Mouse (Mus musculus) intestine, embryonic 15.5 days (tissue): Measurements from ENCODE around the gene Tmem88b. TPM values are rescaled to one million over a fixed set of nuclear protein-coding genes. Genes with fewer than 3 reads are reported as not detected.

Experiments
- ATAC-seq: fragments of 200-750 bp; cut with Nextera tagmentation; 2 replicates; pipeline ENCODE4 v1.8.0; 2017; ENCODE audit warnings: moderate TSS enrichment, moderate library complexity
- H3K27ac ChIP-seq: fragments of 300-500 bp; sonication (generic); 2 replicates; pipeline ENCODE4 v1.5.1; 2015; ENCODE audit warnings: mild to moderate bottlenecking, inconsistent platforms
- H3K27me3 ChIP-seq: fragments of 300-500 bp; sonication (generic); replicated peaks from 2 replicates; pipeline ENCODE4 v1.6.1; 2015; ENCODE audit warnings: inconsistent platforms
- H3K36me3 ChIP-seq: fragments of 300-500 bp; sonication (generic); 2 replicates; pipeline ENCODE4 v1.6.1; 2015; ENCODE audit warnings: inconsistent platforms
- H3K4me1 ChIP-seq: fragments of 300-500 bp; sonication (generic); replicated peaks from 2 replicates; pipeline ENCODE4 v1.6.1; 2015; ENCODE audit warnings: inconsistent platforms
- H3K4me2 ChIP-seq: fragments of 300-500 bp; sonication (generic); replicated peaks from 2 replicates; pipeline ENCODE4 v1.6.1; 2015; ENCODE audit warnings: mild to moderate bottlenecking, inconsistent platforms
- H3K4me3 ChIP-seq: fragments of 300-500 bp; sonication (generic); replicated peaks from 2 replicates; pipeline ENCODE4 v1.5.1; 2015; ENCODE audit warnings: inconsistent platforms
- H3K9ac ChIP-seq: fragments of 300-500 bp; sonication (generic); 2 replicates; pipeline ENCODE4 v1.6.1; 2015; ENCODE audit warnings: inconsistent platforms
- H3K9me3 ChIP-seq: fragments of 300-500 bp; sonication (generic); 2 replicates; pipeline ENCODE4 v1.6.1; 2016; ENCODE audit warnings: inconsistent platforms
- WGBS: fragments of 180-500 bp; shearing (Covaris S2); methylation state at CpG from one replicate; pipeline ENCODE4 v1.1.7; 2015; 5-methylcytosine and 5-hydroxymethylcytosine counted together
- polyA plus RNA-seq: library from polyadenylated mRNA; unstranded; fragments of >200 nt; fragmentation: Nextera tagmentation; extraction: Ambion mirVana; gene quantifications from 2 replicates; pipeline ENCODE4 v1.2.1, GENCODE M21; 2015

Gene Tmem88b
- polyA plus RNA-seq, 1 experiment from 2014 or later = 1.1 TPM

- no peak for ATAC-seq
- no peaks in the 10 kb centered on the region for H3K9me3 ChIP-seq
- H3K4me3 ChIP-seq = no peak overlapping the region
- H3K36me3 ChIP-seq = no peaks in the 10 kb centered on the region
- H3K9ac ChIP-seq = no peak overlapping the region
- H3K4me1 ChIP-seq = peaks cover 51% of the 10 kb centered on the region
- H3K27me3 ChIP-seq = no peaks in the 10 kb centered on the region
- 88% methylated on average over 13 of the region's 13 CpGs for WGBS
- H3K27ac ChIP-seq = no peak overlapping the region
- no peak overlapping the region for H3K4me2 ChIP-seq
These were observed 12.9 kb downstream of the Tmem88b start for GRCm38 (mm10) chr4:155772786-155773185.

- H3K27me3 ChIP-seq = no peaks in the 10 kb centered on the region
- no peaks in the 10 kb centered on the region for H3K36me3 ChIP-seq
- peaks cover 42% of the 10 kb centered on the region for H3K4me1 ChIP-seq
- no peak overlapping the region for H3K27ac ChIP-seq
- no peak for ATAC-seq
- no peaks in the 10 kb centered on the region for H3K9me3 ChIP-seq
- no peak overlapping the region for H3K9ac ChIP-seq
- WGBS = 84% methylated on average over 2 of the region's 2 CpGs
- H3K4me2 ChIP-seq = peak overlapping the region; percentile 28
- no peak overlapping the region for H3K4me3 ChIP-seq
These were observed 14.0 kb downstream of the Tmem88b start for GRCm38 (mm10) chr4:155771706-155772105.

- Histone ChIP-seq H3K36me3 (no peaks in the 10 kb centered on the region), H3K27me3 (no peaks in the 10 kb centered on the region), H3K4me2 (peak overlapping the region; percentile 88), H3K4me1 (peaks cover 38% of the 10 kb centered on the region), H3K4me3 (peak overlapping the region; percentile 53), H3K27ac (no peak overlapping the region), H3K9me3 (no peaks in the 10 kb centered on the region), H3K9ac (peak overlapping the region; percentile 77)
- 48% methylated on average over 24 of the region's 24 CpGs for WGBS
- peak; percentile 15; the same call in 1 of the 2 replicates for ATAC-seq
These were observed 15.0 kb downstream of the Tmem88b start for GRCm38 (mm10) chr4:155770626-155771025.

- H3K4me1 ChIP-seq = peaks cover 31% of the 10 kb centered on the region
- no peaks in the 10 kb centered on the region for H3K36me3 ChIP-seq
- peak overlapping the region; percentile 77 for H3K9ac ChIP-seq
- ATAC-seq = peak; percentile 92
- no peaks in the 10 kb centered on the region for H3K9me3 ChIP-seq
- no peaks in the 10 kb centered on the region for H3K27me3 ChIP-seq
- WGBS = under 1% methylated on average over 39 of the region's 39 CpGs
- peak overlapping the region; percentile 60 for H3K27ac ChIP-seq
- H3K4me2 ChIP-seq = peak overlapping the region; percentile 88
- H3K4me3 ChIP-seq = peak overlapping the region; percentile 53
These were observed 15.7 kb downstream of the Tmem88b start for GRCm38 (mm10) chr4:155769880-155770512.

- 69% methylated on average over 5 of the region's 5 CpGs for WGBS
- Histone ChIP-seq H3K9ac (peak overlapping the region; percentile 77), H3K9me3 (no peaks in the 10 kb centered on the region), H3K4me3 (peak overlapping the region; percentile 53), H3K4me1 (peaks cover 29% of the 10 kb centered on the region), H3K27me3 (no peaks in the 10 kb centered on the region), H3K36me3 (no peaks in the 10 kb centered on the region), H3K27ac (0 out of 2 replicates have a peak overlapping the region, but pooled peaks have one; percentile 9), H3K4me2 (peak overlapping the region; percentile 88)
- no peak for ATAC-seq
These were observed 16.2 kb downstream of the Tmem88b start for GRCm38 (mm10) chr4:155769496-155769879.

- peaks cover 24% of the 10 kb centered on the region for H3K4me1 ChIP-seq
- no peak overlapping the region for H3K27ac ChIP-seq
- no peak for ATAC-seq
- no peaks in the 10 kb centered on the region for H3K27me3 ChIP-seq
- no peak overlapping the region for H3K9ac ChIP-seq
- peaks cover 2% of the 10 kb centered on the region; the same call in 1 of the 2 replicates for H3K36me3 ChIP-seq
- no peak overlapping the region for H3K4me3 ChIP-seq
- H3K9me3 ChIP-seq = no peaks in the 10 kb centered on the region
- no peak overlapping the region for H3K4me2 ChIP-seq
- 93% methylated on average over 3 of the region's 3 CpGs for WGBS
These were observed 23.3 kb downstream of the Tmem88b start for GRCm38 (mm10) chr4:155762357-155762756.

GRCm38 (mm10) chr4:155761356-155762099, 24.1 kb downstream of the Tmem88b start:
- peaks cover 6% of the 10 kb centered on the region for H3K36me3 ChIP-seq
- peak overlapping the region; percentile 65 for H3K9ac ChIP-seq
- H3K27me3 ChIP-seq = no peaks in the 10 kb centered on the region
- H3K27ac ChIP-seq = peak overlapping the region; percentile 20; the same call in 1 of the 2 replicates
- peak overlapping the region; percentile 85 for H3K4me3 ChIP-seq
- H3K9me3 ChIP-seq = no peaks in the 10 kb centered on the region
- peak; percentile 29 for ATAC-seq
- peak overlapping the region; percentile 89 for H3K4me2 ChIP-seq
- peaks cover 24% of the 10 kb centered on the region for H3K4me1 ChIP-seq
- 3% methylated on average over 28 of the region's 28 CpGs for WGBS

- under 1% methylated on average over 68 of the region's 68 CpGs for WGBS
- H3K9ac ChIP-seq = peak within 1 kb of the TSS; percentile 87
- H3K4me2 ChIP-seq = peak within 1 kb of the TSS; percentile 89
- peak; percentile 98 for ATAC-seq
- no peaks in the 10 kb centered on the region for H3K27me3 ChIP-seq
- H3K4me1 ChIP-seq = peaks cover 24% of the 10 kb centered on the region
- peak within 1 kb of the TSS; percentile 85 for H3K4me3 ChIP-seq
- peaks cover 13% of the 10 kb centered on the region for H3K36me3 ChIP-seq
- H3K27ac ChIP-seq = peak within 1 kb of the TSS; percentile 80
- no peaks in the 10 kb centered on the region for H3K9me3 ChIP-seq
These were observed 24.9 kb downstream of the Tmem88b start, which contains the start of gene Atad3a for GRCm38 (mm10) chr4:155760613-155761355. Gene Atad3a (minus strand): TSS chr4:155761093.

GRCm38 (mm10) chr4:155759862-155760612, 25.6 kb downstream of the Tmem88b start:
- H3K27ac ChIP-seq = peak overlapping the region; percentile 80; the same call in 1 of the 2 replicates
- peak; percentile 35 for ATAC-seq

GRCm38 (mm10) chr4:155757011-155757410, 28.7 kb downstream of the Tmem88b start:
- H3K27ac ChIP-seq = no peak overlapping the region
- H3K9ac ChIP-seq = no peak overlapping the region
- WGBS = 92% methylated on average over 12 of the region's 12 CpGs
- H3K4me3 ChIP-seq = no peak overlapping the region
- no peak for ATAC-seq
- peaks cover 40% of the 10 kb centered on the region for H3K36me3 ChIP-seq
- no peak overlapping the region for H3K4me2 ChIP-seq
- H3K4me1 ChIP-seq = peaks cover 24% of the 10 kb centered on the region
- H3K9me3 ChIP-seq = no peaks in the 10 kb centered on the region
- H3K27me3 ChIP-seq = no peaks in the 10 kb centered on the region

More at GRCm38 (mm10) chr4:155759862-155760612, 25.6 kb downstream of the Tmem88b start:
- peaks cover 24% of the 10 kb centered on the region for H3K4me1 ChIP-seq
- H3K4me3 ChIP-seq = peak overlapping the region; percentile 85
- H3K4me2 ChIP-seq = peak overlapping the region; percentile 89
- H3K9me3 ChIP-seq = no peaks in the 10 kb centered on the region
- WGBS = 2% methylated on average over 10 of the region's 10 CpGs
- no peaks in the 10 kb centered on the region for H3K27me3 ChIP-seq
- peak overlapping the region; percentile 87 for H3K9ac ChIP-seq
- peaks cover 21% of the 10 kb centered on the region for H3K36me3 ChIP-seq

- no peak for ATAC-seq
- Histone ChIP-seq H3K4me1 (no peaks in the 10 kb centered on the region), H3K4me2 (no peak overlapping the region), H3K4me3 (no peak overlapping the region), H3K27ac (no peak overlapping the region), H3K27me3 (no peaks in the 10 kb centered on the region), H3K9me3 (no peaks in the 10 kb centered on the region), H3K36me3 (peaks cover 50% of the 10 kb centered on the region), H3K9ac (no peak overlapping the region)
- 87% methylated on average over 17 of the region's 17 CpGs for WGBS
These were observed 38.8 kb downstream of the Tmem88b start for GRCm38 (mm10) chr4:155746575-155747490.
